Mouse (Mus musculus) B cell, adult 67 days (primary cell): ENCODE data around the gene 1810037I17Rik. TPM values are rescaled to one million over a fixed set of nuclear protein-coding genes. Genes with fewer than 3 reads are reported as not detected.

Experiments used
- total RNA-seq, 2 experiments: library from RNA; stranded (reverse); gene quantifications; 4 replicates each; pipeline ENCODE4 v1.2.4; 2023

The 1810037I17Rik gene
- 10 to 100 TPM; 22.8 to 26.4 TPM for total RNA-seq

DNA sequence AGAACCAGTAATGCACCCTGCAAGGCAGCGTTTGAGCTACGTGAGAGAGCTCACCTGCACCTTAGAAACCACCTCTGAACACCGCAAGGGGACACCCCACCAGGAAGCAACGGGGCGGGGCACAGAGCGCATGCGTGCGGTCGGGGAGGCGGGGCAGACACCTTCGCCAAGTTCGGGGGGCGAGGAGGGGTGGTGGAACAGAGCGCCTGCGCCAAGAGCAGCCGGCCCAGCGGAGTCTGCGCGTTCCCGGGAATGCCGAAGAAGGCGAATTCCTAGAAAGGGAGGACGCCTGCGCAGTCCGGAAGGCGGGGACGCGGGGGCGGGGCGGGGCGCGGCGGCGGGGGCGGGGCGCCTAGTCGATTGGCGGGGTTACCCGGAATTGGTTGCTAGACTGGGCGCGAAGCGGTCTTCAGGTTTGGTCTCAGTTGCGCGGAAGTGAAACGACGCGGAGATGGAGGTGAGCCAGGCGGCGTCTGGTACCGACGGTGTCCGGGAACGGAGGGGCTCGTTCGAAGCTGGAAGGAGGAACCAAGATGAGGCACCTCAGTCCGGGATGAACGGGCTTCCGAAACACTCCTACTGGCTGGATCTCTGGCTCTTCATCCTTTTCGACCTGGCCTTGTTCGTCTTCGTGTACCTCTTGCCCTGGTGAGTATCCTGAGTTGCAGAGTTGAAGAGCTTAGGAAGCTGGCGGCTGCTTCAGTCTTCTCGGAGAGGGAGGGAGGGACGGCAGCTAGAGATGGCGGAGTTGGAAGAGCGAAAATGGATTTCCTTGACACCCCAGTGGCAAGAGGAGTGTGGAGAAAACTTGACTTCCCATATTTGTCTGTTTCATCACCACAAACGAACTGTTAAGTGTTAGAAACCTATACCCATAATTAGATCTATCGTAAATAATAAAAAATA, at the start of gene 1810037I17Rik:
1810037I17Rik (plus strand) TSS at position 195 of the 906 bp plus-strand sequence.

DNA sequence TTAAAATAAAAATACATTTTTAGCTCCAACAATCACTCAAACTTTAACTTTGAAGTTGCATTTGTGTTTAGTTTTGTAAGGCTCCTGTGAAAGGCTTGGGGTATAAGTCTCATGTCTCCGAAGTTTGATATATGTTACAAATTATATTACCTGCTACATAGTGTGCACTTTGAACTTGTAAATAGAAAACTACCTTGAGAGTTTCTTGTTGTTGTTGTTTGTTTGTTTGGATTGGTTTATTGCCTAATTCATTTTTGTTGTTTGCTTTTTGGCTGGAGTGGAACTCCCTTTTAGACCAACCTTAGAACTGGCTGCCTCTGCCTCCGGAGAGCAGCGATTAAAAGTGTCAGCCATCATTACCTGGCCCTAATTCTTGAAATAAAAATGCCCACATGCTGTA, 29.2 kb upstream of the 1810037I17Rik start, which contains the start of gene Fabp2:
Fabp2 (plus strand) TSS at position 301 of the 400 bp plus-strand sequence.

DNA sequence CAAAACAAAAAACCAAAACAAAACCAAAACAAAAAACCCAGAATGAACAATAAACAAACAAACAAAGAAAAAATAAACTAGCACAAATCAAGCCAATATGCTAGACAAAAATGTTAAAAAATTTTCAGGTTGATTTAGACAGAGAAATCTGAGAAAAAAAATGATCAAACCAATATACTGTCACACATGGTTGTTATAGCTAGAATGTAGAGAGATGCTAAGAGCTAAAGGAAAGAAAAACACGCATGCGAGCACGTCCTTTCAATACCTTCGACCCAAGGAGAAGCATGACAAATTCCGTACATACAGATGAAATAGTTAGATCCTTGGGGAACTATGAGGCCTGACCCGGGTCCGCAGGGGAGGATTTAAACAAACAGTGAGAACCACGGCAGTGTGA, 4.7 kb upstream of the 1810037I17Rik start, which contains the start of gene Gm10959:
Gm10959 (minus strand) TSS at position 101 of the 400 bp plus-strand sequence.

Other genes with a start within 250 kb of the 1810037I17Rik start
- under 1 TPM; 0.36 to 0.49 TPM for gene Pde5a, start 195.3 kb upstream of the 1810037I17Rik start, total RNA-seq
- gene Fabp2, start 29.1 kb upstream of the 1810037I17Rik start, total RNA-seq = not detected
- not detected for gene Gm10959, start 4.8 kb upstream of the 1810037I17Rik start, total RNA-seq
- 10 to 100 TPM; 27.3 to 27.5 TPM for gene Usp53, start 60.3 kb downstream of the 1810037I17Rik start, total RNA-seq
- not detected for gene Myoz2, start 110.8 kb downstream of the 1810037I17Rik start, total RNA-seq